Mouse (Mus musculus) frontal cortex, adult 2 months (tissue): Measurements from ENCODE around the gene Otof. TPM values are rescaled to one million over a fixed set of nuclear protein-coding genes. Genes with fewer than 3 reads are reported as not detected.

Experiments
- DNase-seq, 2 experiments: peaks; one replicate each; pipeline ENCODE4 v3.0.0; 2022; ENCODE audit warnings: low spot score in 1 of 2; ENCODE audit errors: extremely low spot score in 1 of 2
- polyA plus RNA-seq: library from polyadenylated mRNA; depleted of rRNA; stranded (reverse); fragments of >200 nt; gene quantifications from 2 replicates; pipeline ENCODE4 v1.2.3, GENCODE M21; 2012

Otof gene
- polyA plus RNA-seq, 1 experiment, result 12.6 TPM

DNA sequence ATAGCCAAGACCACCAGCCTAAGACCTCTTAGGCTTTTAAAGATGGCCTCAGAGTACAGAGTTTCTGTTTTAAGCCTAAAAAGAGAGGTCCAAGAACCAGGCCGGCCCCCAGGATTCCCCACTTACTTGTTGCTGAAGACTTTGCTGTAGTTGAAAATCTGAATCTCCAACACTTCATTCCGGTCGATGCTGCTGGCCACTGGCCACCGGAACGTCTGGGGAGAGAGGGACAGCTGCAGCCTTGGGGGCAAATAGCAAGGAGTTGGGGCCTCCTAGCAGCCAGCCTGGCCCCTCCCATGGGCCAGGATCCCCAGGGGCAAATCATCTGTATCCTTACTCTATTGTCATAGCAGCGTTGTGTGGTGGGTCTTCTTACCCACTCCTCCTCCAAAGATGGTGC is 34.3 kb downstream of the Otof start:
- no peak for DNase-seq

DNA sequence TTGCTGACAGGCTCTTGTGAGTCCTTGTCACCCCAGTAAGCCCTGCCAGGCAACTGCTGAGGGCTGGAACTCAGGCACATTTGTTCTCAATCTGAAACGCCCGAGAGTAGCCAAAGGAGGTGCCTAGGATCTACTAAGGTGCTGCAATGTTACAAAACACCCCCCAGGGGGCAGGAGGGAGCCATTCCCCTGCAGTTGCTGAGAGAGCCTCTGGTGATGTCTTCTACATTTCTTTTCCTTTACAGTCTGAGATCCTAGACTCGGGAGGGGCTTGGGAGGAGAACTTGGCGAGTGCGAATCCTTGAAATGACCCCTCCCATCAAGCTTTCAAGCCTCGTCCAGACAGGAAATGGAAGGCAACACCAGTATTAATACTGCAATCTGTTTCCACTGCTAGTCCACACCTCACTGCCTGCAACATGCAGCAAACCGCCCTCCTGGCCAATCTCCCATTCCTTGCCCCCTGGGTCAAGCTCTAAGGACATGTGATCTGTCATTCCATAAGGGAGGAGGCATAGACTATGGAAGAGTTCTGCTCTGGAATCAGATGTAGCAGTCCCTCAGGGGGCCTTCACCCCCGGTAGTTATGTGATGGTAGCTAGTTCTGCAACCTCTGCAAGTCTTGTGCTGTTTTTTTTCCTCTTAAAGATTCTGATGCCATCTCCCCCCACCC is 38.0 kb downstream of the Otof start:
- peak in 1 of 2 experiments; percentile 78 for DNase-seq

DNA sequence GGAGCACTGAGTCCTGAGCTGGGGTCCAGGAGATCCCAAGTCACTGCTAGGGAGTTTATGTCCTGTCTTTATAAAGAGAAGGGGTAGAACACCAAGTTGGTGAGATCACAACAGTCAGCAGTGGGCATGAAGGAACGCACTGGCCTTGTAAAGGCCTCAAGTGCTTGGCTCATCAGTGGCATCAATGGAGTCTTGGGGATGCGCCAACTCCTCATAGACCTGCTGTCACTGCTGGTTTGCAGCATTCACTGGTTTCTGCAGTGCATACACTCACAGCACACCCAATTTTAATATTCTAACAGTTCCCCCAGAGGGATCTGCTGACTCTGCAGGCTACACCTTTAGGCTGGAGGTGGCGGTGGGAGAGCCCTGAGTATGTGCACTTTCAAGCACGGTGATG is 38.6 kb downstream of the Otof start:
- no peak for DNase-seq

DNA sequence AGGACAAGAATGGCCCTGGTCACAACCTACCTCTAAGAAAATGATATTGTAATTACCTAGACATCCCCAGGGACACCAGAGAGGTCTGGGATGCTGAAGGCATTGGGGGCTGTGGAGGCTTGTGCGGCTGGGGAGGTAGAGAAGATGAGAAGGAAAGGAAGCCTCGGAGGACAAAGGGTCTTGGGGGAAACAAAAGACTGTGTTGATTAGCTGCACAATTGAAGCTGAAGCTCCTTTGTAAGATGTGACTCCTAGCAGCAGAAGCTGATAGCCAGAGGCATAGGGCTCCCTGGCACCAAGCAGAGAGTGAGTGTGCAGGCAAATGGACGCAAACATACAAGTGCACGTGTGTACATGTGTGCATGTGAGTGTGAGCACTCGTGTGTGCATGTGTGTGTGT is 45.1 kb downstream of the Otof start:
- DNase-seq, result no peak

DNA sequence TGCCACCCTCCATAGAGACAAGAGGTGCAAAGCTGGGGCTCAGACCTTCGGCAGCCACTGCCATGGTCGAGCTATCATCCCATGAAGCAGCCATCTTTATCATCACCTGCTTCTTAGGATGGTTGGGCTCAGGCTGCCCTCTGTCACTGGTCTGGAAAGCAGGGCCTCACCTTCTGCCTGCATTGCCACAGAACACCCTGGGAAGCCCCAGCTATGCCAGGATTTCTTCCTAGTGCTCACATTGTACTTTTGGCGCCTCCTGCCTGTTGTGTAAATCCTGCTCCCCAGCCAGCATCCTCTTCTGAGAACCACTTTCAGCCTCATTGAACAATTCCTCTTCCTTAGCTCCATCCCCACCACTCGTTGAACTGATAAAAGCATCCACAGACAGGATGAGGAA is 45.9 kb downstream of the Otof start:
- no peak for DNase-seq

DNA sequence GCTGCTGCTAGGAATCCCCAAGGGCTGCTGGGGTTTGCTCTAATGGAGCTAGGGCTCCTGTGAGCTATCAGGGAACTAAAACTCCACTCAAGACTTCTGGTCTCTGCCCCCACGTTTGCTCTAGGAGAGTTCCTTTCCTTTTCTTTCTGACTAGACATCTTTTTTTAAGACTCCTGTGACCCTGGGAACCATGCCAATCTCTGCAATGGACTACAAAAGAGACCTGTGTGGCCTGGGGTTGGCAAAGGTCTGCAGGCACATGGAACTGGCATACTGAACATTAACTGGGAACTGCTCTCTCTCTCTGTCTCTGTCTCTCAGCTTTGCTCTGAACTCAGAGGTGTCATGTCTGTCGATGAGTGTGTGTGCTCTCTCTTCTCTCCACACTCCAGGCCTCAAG is 46.4 kb downstream of the Otof start:
- no peak for DNase-seq

DNA sequence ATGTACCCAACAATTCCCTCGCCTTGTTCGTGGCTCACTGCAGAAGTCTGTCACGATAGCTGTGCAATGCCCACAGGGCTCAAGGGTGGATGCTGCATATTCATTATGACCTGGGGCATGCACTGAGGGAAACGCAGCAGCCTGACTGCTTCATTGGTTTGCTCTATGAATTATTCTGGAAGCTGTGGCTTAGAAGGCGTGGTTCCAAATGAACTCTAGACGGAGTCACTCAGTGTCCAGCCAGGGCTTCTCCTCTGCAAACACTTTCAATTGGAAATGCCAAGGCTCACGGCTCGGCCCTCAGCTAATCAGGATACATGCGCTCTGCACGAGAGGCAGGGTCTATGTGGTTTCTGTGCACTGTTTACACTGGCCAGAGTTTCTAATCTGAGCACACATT is 50.2 kb downstream of the Otof start:
- DNase-seq, result no peak

DNA sequence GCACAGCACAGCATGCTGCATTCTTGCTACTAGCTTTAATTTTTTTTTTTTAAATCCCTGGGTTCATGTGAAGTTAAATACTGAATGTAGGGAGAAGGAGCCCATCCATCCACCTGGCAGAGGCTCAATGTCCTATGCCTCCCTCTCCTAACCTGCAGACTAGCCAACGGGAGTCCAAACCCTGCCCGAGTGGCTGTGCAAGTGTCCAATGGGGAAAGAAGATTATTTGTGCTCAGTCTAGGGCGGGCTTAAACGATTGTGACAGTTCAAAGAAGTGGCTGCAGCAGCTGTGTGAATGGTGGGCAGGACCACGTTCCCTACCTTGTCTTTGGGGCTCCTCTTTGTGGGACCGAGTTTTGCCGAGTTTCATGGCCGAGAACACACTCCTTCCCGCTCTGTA is 54.9 kb downstream of the Otof start:
- peak in 1 of 2 experiments; percentile 27 for DNase-seq

DNA sequence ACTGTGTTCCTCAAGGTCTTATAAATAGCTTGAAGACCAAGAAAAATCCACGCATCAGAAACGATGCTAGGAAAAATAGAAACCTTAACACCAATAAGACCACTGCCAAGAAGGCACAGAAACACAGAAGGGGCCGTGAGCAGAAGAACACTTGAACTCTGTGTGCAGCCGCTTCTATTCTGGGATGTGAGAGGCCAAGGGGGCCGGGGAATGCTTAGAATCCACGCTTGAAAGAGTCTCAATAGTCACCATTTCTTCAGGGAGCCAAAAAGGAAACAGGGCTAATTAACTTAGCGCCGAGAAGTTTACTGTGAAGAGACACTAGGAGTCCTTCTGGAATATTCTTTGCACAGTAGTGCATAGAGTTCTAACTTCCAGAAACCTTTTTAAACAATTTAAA is 60.6 kb downstream of the Otof start:
- peak in 1 of 2 experiments; percentile 31 for DNase-seq

DNA sequence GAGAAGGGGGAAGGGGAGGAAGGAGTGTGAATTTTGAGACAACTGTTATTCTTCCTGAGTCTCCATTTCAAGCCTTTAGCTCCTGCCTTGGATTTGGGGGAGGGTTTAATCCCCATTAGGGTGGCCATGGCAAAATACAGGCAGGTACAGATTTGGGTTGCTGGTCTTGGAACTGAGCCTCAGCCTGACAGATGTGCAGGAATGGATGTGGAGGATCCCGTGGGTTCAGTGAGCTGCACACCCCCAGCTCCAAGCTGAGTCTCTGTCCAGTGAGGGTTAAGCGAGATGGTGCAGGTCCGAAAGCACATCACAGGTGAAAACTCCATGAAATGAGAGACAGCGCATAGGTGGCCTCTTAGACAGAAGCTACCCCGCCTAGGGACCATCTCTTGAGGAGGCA is 61.2 kb downstream of the Otof start:
- no peak for DNase-seq

DNA sequence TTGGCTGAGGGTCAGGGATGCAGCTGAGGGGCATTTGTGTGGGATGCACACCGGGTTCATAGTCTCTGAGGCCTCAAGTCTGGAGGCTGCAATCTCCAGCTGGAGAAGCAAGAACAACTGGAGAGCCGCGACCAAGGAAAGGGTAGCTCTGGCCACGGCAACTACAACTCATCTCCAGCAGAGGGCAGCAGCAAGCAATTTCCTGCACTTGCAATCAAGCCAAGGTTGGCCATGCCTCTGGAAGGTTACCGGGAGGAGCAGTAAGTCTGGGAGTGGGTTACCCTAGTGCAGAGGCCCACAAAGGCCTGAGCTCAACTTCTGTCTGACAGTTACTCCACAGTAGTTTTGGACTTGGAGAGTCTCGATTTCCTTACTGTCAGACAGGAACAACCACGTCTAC is 70.3 kb downstream of the Otof start:
- DNase-seq, result peak in 1 of 2 experiments; percentile 84

DNA sequence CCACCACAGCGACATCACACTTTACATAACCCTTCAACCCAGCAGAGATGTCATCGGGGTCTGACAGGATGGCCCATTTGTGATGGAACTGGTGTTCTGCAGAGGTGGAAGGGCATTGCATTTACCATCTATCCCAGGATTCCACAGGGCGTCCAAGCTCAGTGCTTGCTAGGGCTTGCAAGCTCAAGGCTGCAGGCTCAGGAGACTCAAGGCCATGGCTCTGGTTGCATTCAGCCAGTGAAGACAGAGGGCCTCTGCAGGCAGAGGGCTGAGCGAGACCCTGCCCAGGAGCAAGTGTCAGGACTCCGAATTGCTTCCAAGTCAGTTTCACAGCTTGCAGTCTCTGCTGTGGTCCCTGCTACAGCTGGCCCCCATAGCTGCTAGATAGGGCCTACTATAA is 71.9 kb downstream of the Otof start:
- no peak for DNase-seq

DNA sequence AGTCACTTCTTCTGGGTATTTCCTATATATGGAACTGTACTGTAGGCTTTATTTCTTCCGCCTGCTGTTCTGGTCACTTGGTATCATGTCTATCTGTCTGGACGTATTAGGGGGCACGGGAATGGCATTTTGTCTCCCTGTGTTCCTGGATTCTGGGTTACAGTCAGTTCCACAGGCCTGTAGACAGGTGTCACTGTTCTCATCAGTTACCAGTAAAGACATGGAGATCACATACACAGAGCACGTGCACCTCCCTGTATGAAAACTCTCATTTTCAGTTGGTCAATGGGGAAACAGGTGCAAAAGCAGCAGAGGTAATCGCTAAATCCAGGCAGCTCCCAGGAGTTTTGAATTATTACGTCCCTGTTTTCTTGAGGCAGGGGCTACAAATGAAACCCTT is 74.0 kb downstream of the Otof start:
- DNase-seq, result no peak

DNA sequence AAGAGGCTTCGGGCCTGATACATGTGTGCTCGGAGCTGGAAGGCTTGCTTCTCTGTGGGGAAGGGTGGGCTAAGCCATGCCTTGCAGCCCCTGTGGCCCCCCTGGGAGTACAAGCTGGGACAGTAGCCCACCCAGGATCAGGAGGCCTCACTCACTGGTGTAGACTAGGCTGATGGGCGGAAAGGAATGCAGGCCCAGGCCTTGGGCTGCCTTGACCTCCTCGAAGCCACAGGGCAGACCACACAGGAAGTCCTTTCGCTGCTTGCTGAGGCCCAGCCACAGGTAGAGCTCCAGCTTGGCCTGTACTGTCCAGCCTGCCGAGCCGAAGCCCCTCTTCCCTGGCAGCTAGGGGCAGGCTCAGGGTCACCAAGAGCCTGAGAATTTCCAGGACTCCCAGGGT is 78.9 kb downstream of the Otof start:
- no peak for DNase-seq

DNA sequence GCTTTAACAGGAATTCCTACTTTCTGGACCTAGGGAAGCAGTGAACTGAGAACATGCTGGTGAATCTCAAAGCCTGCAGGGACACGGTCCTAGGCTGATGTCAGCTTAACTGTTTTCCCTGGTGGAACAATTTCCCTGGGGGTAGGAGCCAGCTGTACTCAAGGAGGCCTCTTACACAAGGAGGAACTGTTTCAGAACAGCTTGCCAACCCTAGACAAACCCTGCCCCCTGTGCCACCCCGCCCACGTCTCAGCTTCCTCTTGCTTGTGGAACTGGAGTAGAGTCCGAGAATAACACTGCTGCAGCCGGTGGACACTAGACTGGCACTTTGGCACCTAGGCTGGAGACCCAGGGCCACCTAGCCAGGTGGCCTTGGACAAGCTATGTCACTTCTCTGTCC is 92.3 kb downstream of the Otof start:
- peak; percentile 29 to 59 for DNase-seq

DNA sequence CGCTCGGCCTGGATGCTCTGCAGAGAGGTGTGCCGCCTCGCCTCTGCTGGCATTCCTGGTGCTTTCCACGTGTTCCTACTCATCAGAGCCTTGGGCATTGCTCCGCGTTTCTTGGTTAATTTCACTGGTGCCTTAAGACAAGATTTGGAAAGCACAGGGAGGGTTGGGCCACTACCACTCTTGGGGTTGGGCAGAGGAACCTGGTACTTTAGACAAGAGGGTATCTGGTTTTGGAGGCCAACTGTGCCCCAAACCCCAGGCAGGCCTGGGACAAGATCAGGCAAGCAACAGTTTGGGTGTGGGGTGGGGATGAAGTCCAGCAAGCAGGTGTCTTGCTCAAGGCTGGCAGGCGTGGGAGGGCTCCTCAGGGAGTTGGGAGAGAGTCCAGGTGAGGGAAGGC is 94.3 kb downstream of the Otof start:
- no peak for DNase-seq

DNA sequence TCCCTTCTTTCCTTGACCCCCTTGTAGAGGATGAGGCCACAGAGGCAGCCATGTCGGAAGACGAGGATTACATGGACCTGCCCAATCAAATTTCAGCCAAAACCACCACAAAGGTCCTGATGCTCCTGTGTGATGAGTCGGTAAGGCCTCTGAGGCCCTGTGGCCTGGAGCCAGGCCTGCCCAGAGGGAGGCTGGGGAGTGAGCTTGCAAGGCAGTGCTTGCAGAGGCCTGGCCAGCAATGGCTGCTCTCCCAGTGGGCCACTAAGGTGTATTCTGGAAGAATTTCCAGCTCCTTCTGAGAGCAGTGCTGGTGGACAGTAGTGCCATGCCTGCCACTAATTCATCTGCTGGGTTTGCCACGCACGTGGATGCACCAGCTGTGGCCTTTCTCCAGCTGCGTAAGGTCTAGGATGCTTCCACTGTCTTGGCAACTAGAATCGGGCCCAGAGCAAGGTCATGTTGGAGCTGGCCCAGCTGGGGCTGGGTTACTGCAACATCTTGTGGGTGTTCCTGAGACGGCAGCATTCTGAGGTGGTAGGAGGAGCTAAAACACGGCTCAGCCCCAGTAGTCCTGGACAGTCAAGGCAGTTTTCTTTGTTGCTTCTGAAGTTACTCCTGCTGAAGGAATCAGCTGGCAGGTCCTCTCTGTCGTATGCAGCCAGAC is 103.2 kb downstream of the Otof start:
- DNase-seq, result no peak

DNA sequence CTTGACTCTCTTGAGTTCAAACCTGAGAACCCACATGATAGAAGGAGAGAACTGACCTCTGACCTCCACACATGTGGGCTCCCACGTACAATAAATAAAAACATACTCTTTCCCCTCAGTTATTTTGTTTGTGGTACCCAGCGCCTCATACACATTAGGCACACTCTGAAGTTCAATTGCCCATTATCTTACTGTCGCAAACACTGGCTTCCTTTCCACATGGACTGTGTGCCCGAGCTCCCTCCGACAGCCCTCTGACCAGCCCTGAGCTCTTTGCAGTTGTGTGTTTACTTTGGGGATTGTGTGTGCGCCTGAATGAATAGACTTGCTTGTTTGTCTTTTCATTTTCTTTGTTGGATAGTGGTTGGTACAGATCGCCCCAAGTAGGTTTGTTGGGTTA is 105.1 kb downstream of the Otof start:
- no peak for DNase-seq

DNA sequence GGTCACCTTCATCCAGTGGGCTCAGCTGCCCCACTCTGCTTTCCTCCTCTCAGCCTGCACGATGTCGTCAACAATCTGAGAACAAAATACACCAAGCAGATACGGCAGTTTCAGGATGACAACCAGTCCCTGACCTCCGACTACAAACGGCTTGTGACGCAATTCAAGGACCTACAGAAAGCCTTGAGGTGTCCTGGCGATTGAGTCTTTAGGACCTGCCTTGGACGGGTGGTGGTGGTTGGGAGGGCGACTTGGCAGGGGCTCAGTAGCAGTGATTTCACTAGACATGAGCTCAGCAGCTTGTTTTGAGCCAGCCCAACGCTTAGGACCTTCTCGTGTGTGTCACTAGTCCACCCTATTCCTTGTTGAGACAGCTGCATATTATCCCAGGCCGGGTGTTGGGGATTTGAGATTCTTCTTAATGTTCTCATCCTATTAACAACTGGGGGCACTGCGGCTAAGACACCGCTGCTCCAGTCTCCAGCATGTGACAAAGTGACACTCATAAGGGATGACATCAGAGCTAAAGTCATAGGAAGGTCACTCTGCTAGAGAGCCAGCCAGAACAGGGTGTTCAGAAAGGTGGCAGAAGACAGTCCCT is 106.1 kb downstream of the Otof start:
- no peak for DNase-seq

DNA sequence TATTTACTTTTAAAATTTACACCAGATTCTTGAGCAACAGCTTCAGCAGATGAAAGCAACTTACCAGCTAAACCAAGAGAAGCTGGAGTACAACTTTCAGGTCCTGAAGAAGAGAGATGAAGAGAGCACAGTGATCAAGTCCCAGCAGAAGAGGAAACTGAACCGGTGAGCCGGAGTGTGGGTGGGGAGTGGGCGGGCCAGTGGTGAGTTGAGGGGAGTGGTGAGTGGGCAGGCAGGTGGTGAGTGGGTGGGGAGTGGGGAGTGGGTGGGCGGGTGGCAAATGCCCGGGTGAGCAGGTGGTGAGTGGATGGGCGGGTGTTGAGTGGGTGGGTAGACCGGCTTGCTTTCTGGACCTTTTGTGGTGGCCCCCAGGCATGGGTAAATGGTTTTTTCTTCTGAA is 106.6 kb downstream of the Otof start:
- no peak for DNase-seq

DNA sequence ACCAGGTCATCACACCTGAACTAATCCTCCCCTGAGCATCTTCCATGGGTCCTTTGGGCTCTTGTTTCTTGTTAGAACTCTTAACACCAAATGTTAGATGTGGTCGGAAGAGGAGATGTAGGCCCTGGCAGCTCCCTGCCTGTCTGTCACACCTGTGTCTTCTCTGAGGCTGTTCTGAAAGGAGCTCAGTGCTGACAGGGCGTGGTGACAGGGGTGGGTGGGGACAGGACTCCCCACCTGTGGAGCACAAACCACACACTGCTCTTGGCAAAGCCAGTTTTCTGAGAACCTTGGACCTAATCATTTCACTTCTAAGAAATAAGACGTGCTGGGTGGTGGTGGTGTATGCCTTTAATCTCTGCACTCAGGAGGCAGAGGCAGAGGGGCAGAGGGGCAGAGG is 108.1 kb downstream of the Otof start:
- no peak for DNase-seq

DNA sequence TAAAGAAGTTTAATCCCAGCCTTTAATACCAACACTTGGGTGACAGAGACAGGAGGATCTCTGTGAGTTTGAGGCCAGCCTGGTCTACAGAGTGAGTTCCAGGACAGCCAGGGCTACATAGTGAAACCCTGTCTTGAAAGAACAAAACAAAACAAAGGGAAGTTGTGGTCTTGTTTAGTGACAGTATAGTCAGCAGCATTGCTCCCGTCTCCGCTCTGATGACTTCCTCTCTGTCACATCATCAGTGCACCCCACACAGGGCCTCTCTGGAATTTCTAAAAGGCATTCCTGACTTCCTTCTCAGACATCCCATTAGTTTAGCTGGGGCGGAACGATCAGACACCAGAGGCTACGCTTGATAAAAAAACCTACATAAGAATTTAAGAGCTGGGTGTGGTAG is 117.8 kb downstream of the Otof start:
- DNase-seq, result no peak
